Mouse (Mus musculus) olfactory bulb, adult 2 months (tissue): ENCODE measurements around the gene Atoh8. TPM values are rescaled to one million over a fixed set of nuclear protein-coding genes. Genes with fewer than 3 reads are reported as not detected.

Source experiments
- H3K27ac ChIP-seq: fragments of 200-500 bp; 2 replicates; pipeline ENCODE4 v1.5.1; 2012; ENCODE audit warnings: low read depth, low read length; ENCODE audit not compliant: insufficient read depth
- H3K4me1 ChIP-seq: fragments of 200-500 bp; 2 replicates; pipeline ENCODE4 v1.6.1; 2012; ENCODE audit warnings: low read length; ENCODE audit not compliant: control insufficient read depth, insufficient read depth
- H3K4me3 ChIP-seq: fragments of 200-500 bp; 2 replicates; pipeline ENCODE4 v1.5.1; 2012; ENCODE audit warnings: mild to moderate bottlenecking, low read depth, low read length, moderate library complexity; ENCODE audit not compliant: insufficient read depth
- CTCF ChIP-seq: fragments of 200-500 bp; IDR thresholded peaks from 2 replicates; pipeline ENCODE4 v1.5.1; 2012; ENCODE audit warnings: low read depth, mild to moderate bottlenecking, low read length, moderate library complexity; ENCODE audit not compliant: insufficient read depth
- POLR2A ChIP-seq: fragments of 200-500 bp; IDR thresholded peaks from 2 replicates; pipeline ENCODE4 v1.6.1; 2012; ENCODE audit warnings: mild to moderate bottlenecking, low read depth, low read length, moderate library complexity; ENCODE audit not compliant: insufficient read depth
- WGBS: fragments of 180-500 bp; shearing (Covaris S2); methylation state at CpG from one replicate; pipeline ENCODE4 v1.1.7; 2018; 5-methylcytosine and 5-hydroxymethylcytosine counted together
- polyA plus RNA-seq: library from polyadenylated mRNA; stranded (reverse); fragments of >200 nt; gene quantifications from 2 replicates; pipeline ENCODE4 v1.2.4, GENCODE M21; 2012; ENCODE audit warnings: low replicate concordance; ENCODE audit not compliant: missing spikeins, insufficient read depth, insufficient read length

Atoh8 gene
- polyA plus RNA-seq, 1 experiment, result not detected

- no peak overlapping the region for H3K4me3 ChIP-seq
- TF ChIP-seq CTCF (peak; percentile 97), POLR2A (no peak)
- H3K4me1 ChIP-seq, result peaks cover 2% of the 10 kb centered on the region
- no peak overlapping the region for H3K27ac ChIP-seq
- WGBS, result 38% methylated on average over 19 of the region's 19 CpGs
These were observed 25.8 kb upstream of the Atoh8 start for GRCm38 (mm10) chr6:72260981-72261682.

GRCm38 (mm10) chr6:72259474-72259873 is 24.1 kb upstream of the Atoh8 start:
- whole genome bisulfite sequencing, result 85% methylated on average over 7 of the region's 7 CpGs
- Histone ChIP-seq H3K27ac (no peak overlapping the region), H3K4me1 (peaks cover 2% of the 10 kb centered on the region), H3K4me3 (no peak overlapping the region)
- TF ChIP-seq CTCF (no peak), POLR2A (no peak)

GRCm38 (mm10) chr6:72255294-72255693 is 19.9 kb upstream of the Atoh8 start:
- H3K4me1 ChIP-seq, result no peaks in the 10 kb centered on the region; the same call in 1 of the 2 replicates
- TF ChIP-seq CTCF (no peak), POLR2A (no peak)
- no peak overlapping the region for H3K4me3 ChIP-seq
- no peak overlapping the region for H3K27ac ChIP-seq
- WGBS, result 77% methylated on average over 6 of the region's 6 CpGs

GRCm38 (mm10) chr6:72254588-72255075 is 19.3 kb upstream of the Atoh8 start:
- H3K27ac ChIP-seq, result no peak overlapping the region
- TF ChIP-seq CTCF (no peak), POLR2A (no peak)
- H3K4me1 ChIP-seq, result no peaks in the 10 kb centered on the region; the same call in 1 of the 2 replicates
- no peak overlapping the region for H3K4me3 ChIP-seq
- 74% methylated on average over 10 of the region's 10 CpGs for WGBS

GRCm38 (mm10) chr6:72253911-72254587 is 18.7 kb upstream of the Atoh8 start:
- H3K27ac ChIP-seq, result no peak overlapping the region
- no peak overlapping the region for H3K4me3 ChIP-seq
- H3K4me1 ChIP-seq, result no peaks in the 10 kb centered on the region; the same call in 1 of the 2 replicates
- 78% methylated on average over 4 of the region's 4 CpGs for WGBS
- TF ChIP-seq CTCF (no peak), POLR2A (no peak)

- H3K4me3 ChIP-seq, result no peak overlapping the region
- WGBS, result 86% methylated on average over 4 of the region's 4 CpGs
These were observed 17.8 kb upstream of the Atoh8 start for GRCm38 (mm10) chr6:72253168-72253567.

GRCm38 (mm10) chr6:72252433-72252832 is 17.1 kb upstream of the Atoh8 start:
- 93% methylated on average over 1 of the region's 1 CpGs for WGBS

More at GRCm38 (mm10) chr6:72253168-72253567, 17.8 kb upstream of the Atoh8 start:
- Histone ChIP-seq H3K4me1 (no peaks in the 10 kb centered on the region; the same call in 1 of the 2 replicates), H3K27ac (no peak overlapping the region)
- TF ChIP-seq POLR2A, result no peak

GRCm38 (mm10) chr6:72249981-72250380 is 14.6 kb upstream of the Atoh8 start:
- no peak for TF ChIP-seq POLR2A
- TF ChIP-seq CTCF, result no peak
- H3K4me1 ChIP-seq, result peaks cover 2% of the 10 kb centered on the region
- H3K4me3 ChIP-seq, result no peak overlapping the region
- no peak overlapping the region for H3K27ac ChIP-seq
- WGBS, result 93% methylated on average over 4 of the region's 4 CpGs

More at GRCm38 (mm10) chr6:72252433-72252832, 17.1 kb upstream of the Atoh8 start:
- Histone ChIP-seq H3K27ac (no peak overlapping the region), H3K4me3 (no peak overlapping the region), H3K4me1 (no peaks in the 10 kb centered on the region; the same call in 1 of the 2 replicates)
- TF ChIP-seq POLR2A (no peak), CTCF (no peak)
